Comparison of ENCODE assay signal across 12 mouse cellular contexts in genomic region chr5:116425273-116425672, GRCm38 (mm10). TPM values are rescaled to one million over a fixed set of nuclear protein-coding genes. Genes with fewer than 3 reads are reported as not detected.
DNase-seq lines count a peak whose midpoint lies in the region; TF ChIP-seq lines count a peak whose summit lies in the region.
"Had no signal": no experiment of that assay in that cellular context is flagged by ENCODE, and none has a peak within 500 bp of the region (broad histone marks: within the 10 kb centered on the region; RNA-seq: fewer than 3 reads in every experiment).

No protein-coding gene starts in this region.

- H3K4me3 ChIP-seq in gastrocnemius, adult 2 months, result no peak overlapping the region
- H3K4me3 ChIP-seq: embryonic facial prominence, embryonic 15.5 days; layer of hippocampus, adult 2 months; midbrain, embryonic 12.5 days had no signal

- intact Hi-C loops in left cerebral cortex, postnatal 4 days (cut with DNase I), result no loop called here
- intact Hi-C loops in gastrocnemius, adult 2 months (cut with DNase I), result loop anchor here (10.0 kb wide), 1 partner anchor 390 kb away; no protein-coding TSS in a partner anchor

- H3K27ac ChIP-seq in gastrocnemius, adult 2 months, result peak overlapping the region; percentile 99
- H3K27ac ChIP-seq: embryonic facial prominence, embryonic 15.5 days; layer of hippocampus, adult 2 months; midbrain, embryonic 12.5 days had no signal

- TF ChIP-seq CTCF in gastrocnemius, adult 2 months (IDR thresholded peaks at IDR 0.05), result no peak

- DNase-seq in adrenal gland, postnatal 14 days, result peak; percentile 48
- no peak for DNase-seq in adrenal gland, postnatal 25 days
- peak; percentile 47 for DNase-seq in left cerebral cortex, postnatal 4 days
- DNase-seq in left cerebral cortex, adult 11 months (ENCODE audit: low spot score), result no peak
- DNase-seq in gastrocnemius, adult 2 months, result peak; percentile 76
- DNase-seq in lung, postnatal 4 days, result peak; percentile 25 to 53
- DNase-seq in layer of hippocampus, adult 8-10 months (ENCODE audit: low spot score in 2 of 2), result no peak
- no peak for DNase-seq in retina, embryonic 14.5 days (ENCODE audit: low spot score)
- DNase-seq: cerebellum, postnatal 36 days had no signal

RNA-seq across cellular contexts. Expression of gene Hspb8, which starts 2.6 kb away (rescaled TPM):
- total RNA-seq in adrenal gland, postnatal 14 days (2021), result 37.7 and 45.9 TPM in 2 replicates
- total RNA-seq in adrenal gland, postnatal 25 days (2021), result 52.2 and 64.0 TPM in 2 replicates
- total RNA-seq in left cerebral cortex, postnatal 4 days (2021), result 1 to 10 TPM; 4.0 to 5.6 TPM
- 100 to 1,000 TPM; 234 to 341 TPM for total RNA-seq in gastrocnemius, adult 2 months (2021)
- 10 to 100 TPM; 12.6 to 18.6 (median 14.5) TPM for total RNA-seq in layer of hippocampus, adult 8-10 months (2022)

Comparison
In these comparisons a context has a peak if more than half of its experiments do, and no peak if none do; other contexts are left out.
1. DNase-seq: peak in adrenal gland, postnatal 14 days (single experiment), left cerebral cortex, postnatal 4 days (single experiment), gastrocnemius, adult 2 months (single experiment) and lung, postnatal 4 days (2 of 2); none in adrenal gland, postnatal 25 days (single experiment), left cerebral cortex, adult 11 months (single experiment), layer of hippocampus, adult 8-10 months (0 of 2) and retina, embryonic 14.5 days (single experiment).